Mouse (Mus musculus): ENCODE data around the gene Disp2. TPM values are rescaled to one million over a fixed set of nuclear protein-coding genes. Genes with fewer than 3 reads are reported as not detected.

The Disp2 gene
- polyA plus RNA-seq (2016; fragmentation: Nextera tagmentation; extraction: Ambion mirVana), result 21.7 and 24.0 TPM in 2 replicates

GRCm38 (mm10) chr2:118779504-118780480 is at the start of gene Disp2:
Gene Disp2 (plus strand): TSS chr2:118779719.
- peak within 1 kb of the TSS; percentile 61 for H3K9ac ChIP-seq
- peak; percentile 95 for ATAC-seq (ENCODE audit: low FRiP score, low read depth)
- H3K27ac ChIP-seq, result peak within 1 kb of the TSS; percentile 16; the same call in 1 of the 2 replicates
- H3K4me1 ChIP-seq, result peaks cover 5% of the 10 kb centered on the region; the same call in 1 of the 2 replicates
- no peaks in the 10 kb centered on the region for H3K9me3 ChIP-seq
- no peaks in the 10 kb centered on the region for H3K36me3 ChIP-seq
- H3K4me2 ChIP-seq (replicated peaks), result peak within 1 kb of the TSS; percentile 60
- H3K27me3 ChIP-seq (replicated peaks), result no peaks in the 10 kb centered on the region
- WGBS, result 13% methylated on average over 39 of the region's 39 CpGs
- H3K4me3 ChIP-seq, result peak within 1 kb of the TSS; percentile 42

DNA sequence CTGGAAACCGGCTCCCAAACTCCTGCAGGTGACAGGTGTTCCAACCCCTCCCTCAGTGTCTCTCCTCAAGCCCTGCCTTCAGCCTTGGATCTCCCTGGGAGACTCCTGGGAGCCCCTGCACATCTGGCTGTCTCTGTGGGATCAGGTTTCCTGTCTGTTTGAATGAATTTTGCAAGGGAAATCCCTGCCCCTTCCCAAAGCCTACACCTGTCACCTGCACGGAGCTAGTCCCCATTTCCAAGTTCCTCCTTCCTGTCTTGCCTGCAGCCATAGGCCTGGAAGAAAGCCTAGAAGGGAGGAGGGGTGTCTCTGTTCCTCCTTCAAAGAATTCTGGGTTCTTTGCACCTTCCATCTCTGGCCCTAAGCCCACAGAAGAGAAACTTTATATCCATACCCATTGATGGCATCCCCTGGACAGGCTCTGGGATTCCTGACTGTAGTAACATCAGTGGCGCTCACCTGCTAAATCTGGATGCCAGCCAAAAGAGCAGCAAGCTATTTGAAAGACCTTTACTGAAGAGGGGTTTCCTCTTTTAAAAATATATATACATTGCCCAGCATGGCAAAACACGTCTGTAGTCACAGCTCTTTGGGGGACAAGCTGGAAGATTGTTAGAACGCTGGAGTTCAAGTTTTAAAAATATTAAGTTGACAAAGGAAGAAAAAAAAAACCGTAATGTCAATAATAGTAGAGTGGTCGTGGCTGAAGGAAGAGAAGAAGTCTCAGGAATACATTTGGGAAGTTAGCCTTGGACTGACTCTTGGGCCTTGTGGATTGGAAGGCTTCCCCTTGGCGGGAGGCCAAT is 49.5 kb upstream of the Disp2 start:
- no peak overlapping the region for H3K4me3 ChIP-seq
- H3K27me3 ChIP-seq (replicated peaks), result peaks cover 32% of the 10 kb centered on the region
- H3K9me3 ChIP-seq, result no peaks in the 10 kb centered on the region
- H3K36me3 ChIP-seq, result no peaks in the 10 kb centered on the region
- peaks cover 10% of the 10 kb centered on the region for H3K4me1 ChIP-seq
- no peak overlapping the region for H3K4me2 ChIP-seq (replicated peaks)
- no peak for ATAC-seq (ENCODE audit: low FRiP score, low read depth)
- H3K27ac ChIP-seq, result no peak overlapping the region
- H3K9ac ChIP-seq, result no peak overlapping the region
- WGBS, result 30% methylated on average over 8 of the region's 8 CpGs

GRCm38 (mm10) chr2:118730622-118730915 is 49.0 kb upstream of the Disp2 start:
- Histone ChIP-seq H3K4me2 (replicated peaks) (no peak overlapping the region), H3K4me1 (peaks cover 10% of the 10 kb centered on the region), H3K9ac (no peak overlapping the region), H3K9me3 (no peaks in the 10 kb centered on the region), H3K36me3 (no peaks in the 10 kb centered on the region), H3K4me3 (no peak overlapping the region), H3K27ac (no peak overlapping the region), H3K27me3 (replicated peaks) (peaks cover 32% of the 10 kb centered on the region)
- WGBS, result 13% methylated on average over 3 of the region's 3 CpGs
- no peak for ATAC-seq (ENCODE audit: low FRiP score, low read depth)

DNA sequence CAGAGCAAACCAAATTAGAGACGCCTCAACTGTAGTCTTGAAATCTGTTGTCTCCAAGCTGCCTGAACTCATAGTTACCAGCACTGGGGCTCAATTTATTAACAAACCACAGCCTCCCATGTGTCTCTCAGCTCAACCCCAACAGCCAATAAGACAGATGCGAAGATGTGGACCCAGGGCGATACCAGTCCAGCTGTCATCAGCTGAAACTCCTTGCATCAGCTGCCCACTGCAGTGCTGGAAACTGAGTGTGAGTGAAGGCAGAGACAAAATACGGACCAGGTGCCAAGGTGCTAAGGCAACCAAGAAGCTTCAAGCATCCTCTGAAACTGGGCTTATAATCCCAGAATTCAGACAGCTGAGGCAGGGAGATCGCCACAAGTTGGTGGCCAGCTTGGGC is 47.5 kb upstream of the Disp2 start:
- no peak for ATAC-seq (ENCODE audit: low FRiP score, low read depth)
- H3K4me1 ChIP-seq, result peaks cover 10% of the 10 kb centered on the region
- H3K4me2 ChIP-seq (replicated peaks), result no peak overlapping the region
- H3K27ac ChIP-seq, result no peak overlapping the region
- no peak overlapping the region for H3K9ac ChIP-seq
- no peak overlapping the region for H3K4me3 ChIP-seq
- WGBS, result 86% methylated on average over 5 of the region's 5 CpGs
- H3K27me3 ChIP-seq (replicated peaks), result peaks cover 29% of the 10 kb centered on the region
- no peaks in the 10 kb centered on the region for H3K9me3 ChIP-seq
- H3K36me3 ChIP-seq, result no peaks in the 10 kb centered on the region

- Histone ChIP-seq H3K4me3 (no peak overlapping the region), H3K27me3 (replicated peaks) (peaks cover 23% of the 10 kb centered on the region), H3K27ac (no peak overlapping the region), H3K9me3 (no peaks in the 10 kb centered on the region), H3K4me2 (replicated peaks) (no peak overlapping the region), H3K9ac (no peak overlapping the region), H3K36me3 (no peaks in the 10 kb centered on the region), H3K4me1 (peaks cover 4% of the 10 kb centered on the region)
- WGBS, result 68% methylated on average over 5 of the region's 5 CpGs
- no peak for ATAC-seq (ENCODE audit: low FRiP score, low read depth)
These were observed 46.2 kb upstream of the Disp2 start for GRCm38 (mm10) chr2:118733341-118733740.

DNA sequence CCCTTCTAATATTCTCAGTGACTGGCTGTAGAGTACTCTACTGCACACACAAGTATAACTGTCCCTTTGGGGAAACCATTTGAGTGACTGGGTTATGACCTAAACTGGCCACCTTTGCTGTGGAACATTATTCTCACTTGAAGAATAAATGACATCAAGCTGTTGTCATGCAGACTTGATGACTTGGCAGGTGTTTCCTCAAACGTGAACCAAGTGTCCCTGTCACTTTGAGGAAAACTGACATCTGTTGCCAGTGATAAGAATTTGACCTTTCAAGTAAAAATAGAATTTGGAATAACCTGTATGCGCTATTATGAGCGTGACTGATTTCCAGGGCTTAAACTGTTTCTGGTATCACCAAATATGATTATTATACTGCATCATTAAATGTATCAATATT is 39.2 kb upstream of the Disp2 start:
- Histone ChIP-seq H3K9me3 (no peaks in the 10 kb centered on the region), H3K4me3 (no peak overlapping the region), H3K27ac (no peak overlapping the region), H3K9ac (no peak overlapping the region), H3K4me2 (replicated peaks) (no peak overlapping the region), H3K4me1 (peaks cover 6% of the 10 kb centered on the region; the same call in 1 of the 2 replicates), H3K36me3 (no peaks in the 10 kb centered on the region), H3K27me3 (replicated peaks) (peaks cover 22% of the 10 kb centered on the region)
- ATAC-seq (ENCODE audit: low FRiP score, low read depth), result no peak
- WGBS, result 75% methylated on average over 3 of the region's 3 CpGs

DNA sequence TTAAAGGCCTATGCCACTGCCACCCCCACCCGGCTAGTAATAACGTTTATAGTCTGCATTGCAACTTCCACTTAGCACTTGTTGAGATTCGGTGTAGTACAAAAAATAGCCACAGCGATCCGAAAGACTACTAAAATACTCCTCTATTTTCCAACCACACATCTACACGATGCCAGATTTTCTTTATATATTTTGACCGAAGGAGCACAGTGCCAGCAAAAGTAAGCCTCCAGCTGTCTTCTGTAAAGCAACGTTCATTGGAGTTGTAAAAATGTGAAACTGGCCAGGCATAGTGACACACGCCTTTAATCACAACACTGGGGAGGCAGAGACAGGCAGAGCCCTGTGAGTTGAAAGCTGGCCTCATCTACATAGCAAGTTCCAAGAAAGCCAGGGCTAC is 38.3 kb upstream of the Disp2 start:
- Histone ChIP-seq H3K9ac (no peak overlapping the region), H3K27me3 (replicated peaks) (peaks cover 22% of the 10 kb centered on the region), H3K4me2 (replicated peaks) (no peak overlapping the region), H3K36me3 (no peaks in the 10 kb centered on the region), H3K9me3 (no peaks in the 10 kb centered on the region), H3K4me3 (no peak overlapping the region), H3K4me1 (peaks cover 8% of the 10 kb centered on the region; the same call in 1 of the 2 replicates), H3K27ac (no peak overlapping the region)
- 76% methylated on average over 9 of the region's 9 CpGs for WGBS
- no peak for ATAC-seq (ENCODE audit: low FRiP score, low read depth)

DNA sequence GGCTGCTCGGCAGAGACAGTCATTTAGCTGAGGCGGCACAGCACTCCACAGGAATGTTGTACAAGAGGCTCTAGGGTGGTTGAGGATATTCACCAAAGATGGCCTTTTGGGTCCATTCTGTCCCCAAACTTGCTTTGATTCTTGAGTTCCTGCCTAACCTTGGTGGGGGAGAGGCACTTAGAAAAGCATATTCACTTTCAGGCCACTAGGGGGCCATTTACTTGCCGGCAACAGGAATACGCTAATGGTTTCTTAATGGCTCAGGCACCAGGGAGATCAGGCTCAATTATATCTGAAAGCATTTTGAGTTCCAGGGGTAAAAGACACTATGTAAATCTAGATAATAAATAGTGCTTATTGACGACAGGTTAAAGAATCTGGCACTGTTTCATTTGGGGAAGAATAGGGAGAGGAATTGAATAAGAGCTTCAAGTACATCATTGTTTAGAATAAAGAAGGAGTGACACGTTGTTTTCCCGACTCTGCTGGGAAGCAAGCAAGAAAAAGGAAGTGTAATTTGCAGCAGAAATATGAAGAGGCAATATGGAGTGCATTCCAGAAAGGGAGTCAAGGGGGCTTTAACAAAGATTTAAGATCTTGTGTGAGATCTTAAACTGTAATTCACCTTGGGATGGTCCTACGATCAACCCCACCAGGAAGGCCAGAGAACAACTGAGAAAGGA is 36.1 kb upstream of the Disp2 start:
- no peak overlapping the region for H3K4me2 ChIP-seq (replicated peaks)
- no peak overlapping the region for H3K4me3 ChIP-seq
- H3K27ac ChIP-seq, result no peak overlapping the region
- H3K4me1 ChIP-seq, result peaks cover 30% of the 10 kb centered on the region
- 24% methylated on average over 8 of the region's 8 CpGs for WGBS
- H3K9me3 ChIP-seq, result no peaks in the 10 kb centered on the region
- no peak for ATAC-seq (ENCODE audit: low FRiP score, low read depth)
- H3K27me3 ChIP-seq (replicated peaks), result peaks cover 24% of the 10 kb centered on the region
- H3K9ac ChIP-seq, result no peak overlapping the region
- no peaks in the 10 kb centered on the region for H3K36me3 ChIP-seq

- 4% methylated on average over 7 of the region's 7 CpGs for WGBS
- Histone ChIP-seq H3K4me3 (no peak overlapping the region), H3K27ac (no peak overlapping the region), H3K9me3 (no peaks in the 10 kb centered on the region), H3K27me3 (replicated peaks) (peaks cover 24% of the 10 kb centered on the region), H3K9ac (no peak overlapping the region), H3K4me1 (peaks cover 40% of the 10 kb centered on the region), H3K36me3 (no peaks in the 10 kb centered on the region), H3K4me2 (replicated peaks) (peak overlapping the region; percentile 99; the same call in 1 of the 2 replicates)
- ATAC-seq (ENCODE audit: low FRiP score, low read depth), result no peak
These were observed 34.9 kb upstream of the Disp2 start for GRCm38 (mm10) chr2:118744621-118745020.

DNA sequence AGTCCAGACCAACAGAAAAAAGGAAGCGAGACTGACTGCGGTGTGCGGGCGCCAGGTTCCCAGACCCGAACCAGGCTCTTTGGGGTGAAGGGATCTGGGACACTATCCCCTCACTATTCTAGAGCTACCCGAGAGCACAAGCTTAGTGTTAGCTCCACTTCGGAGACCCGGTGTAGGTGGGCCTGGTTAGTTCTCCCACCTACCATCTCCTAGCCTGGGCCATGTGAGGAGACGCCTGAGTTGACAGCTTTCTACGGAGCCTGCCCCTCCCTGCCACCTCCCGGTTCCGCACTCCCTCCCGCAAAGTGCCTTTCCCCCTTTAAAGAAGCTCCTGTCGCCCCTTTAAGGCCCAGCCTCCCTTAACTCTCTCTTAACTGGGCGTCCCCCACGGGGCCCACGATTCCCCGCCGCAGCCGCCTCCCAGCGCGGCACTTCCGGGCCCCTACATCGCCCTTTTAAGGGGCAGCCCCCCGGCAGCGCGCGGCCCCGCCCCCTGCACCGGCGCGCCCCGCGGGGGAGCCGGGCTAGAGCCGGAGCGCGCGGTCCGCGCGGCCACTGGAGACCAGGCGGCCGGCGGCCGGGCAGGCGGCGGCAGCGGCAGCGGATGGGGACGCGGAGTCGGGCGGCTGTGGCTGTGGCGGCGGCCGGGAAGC is 34.2 kb upstream of the Disp2 start, which contains the start of gene Inafm2:
Gene Inafm2, plus strand, starts transcription at position 527 of the 653 bp plus-strand sequence.
- under 1% methylated on average over 46 of the region's 57 CpGs for WGBS
- Histone ChIP-seq H3K4me2 (replicated peaks) (peak within 1 kb of the TSS; percentile 99), H3K9me3 (no peaks in the 10 kb centered on the region), H3K4me3 (peak within 1 kb of the TSS; percentile 96), H3K36me3 (no peaks in the 10 kb centered on the region), H3K9ac (peak within 1 kb of the TSS; percentile 93), H3K4me1 (peaks cover 47% of the 10 kb centered on the region), H3K27me3 (replicated peaks) (peaks cover 24% of the 10 kb centered on the region), H3K27ac (0 out of 2 replicates have a peak within 1 kb of the TSS, but pooled peaks have one; percentile 59)
- ATAC-seq (ENCODE audit: low FRiP score, low read depth), result peak; percentile 86
